Mouse (Mus musculus): ENCODE results near the gene Zmiz2. TPM values are rescaled to one million over a fixed set of nuclear protein-coding genes. Genes with fewer than 3 reads are reported as not detected.
"Not testable (repeated sequence)": the region's sequence is repeated elsewhere in the genome, so short reads cannot be mapped to it uniquely, and the experiment has no call there.

Gene Zmiz2
- polyA plus RNA-seq, 1 experiment from 2014 or later = 10.1 TPM

DNA sequence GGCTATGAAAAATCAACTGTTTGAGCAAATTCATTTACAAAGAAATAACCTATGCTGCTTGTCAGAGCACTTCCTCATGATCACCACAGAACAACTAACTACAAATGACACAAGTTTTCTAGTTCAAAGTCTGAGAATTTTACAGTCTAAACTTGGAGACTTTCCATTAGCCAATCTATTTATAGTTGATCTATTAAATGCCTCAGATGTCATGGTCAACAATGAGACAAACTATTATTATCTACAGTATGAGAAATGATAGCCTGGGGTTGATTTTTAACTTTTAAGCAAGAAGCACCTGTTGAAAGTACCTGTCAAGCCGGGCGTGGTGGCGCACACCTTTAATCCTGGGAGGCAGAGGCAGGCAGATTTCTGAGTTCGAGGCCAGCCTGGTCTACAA lies 53.7 kb downstream of the Zmiz2 start:
- peaks cover 26% of the 10 kb centered on the region for H3K36me3 ChIP-seq
- 90% methylated on average over 4 of the region's 4 CpGs for WGBS
- H3K27me3 ChIP-seq = no peaks in the 10 kb centered on the region
- peak overlapping the region; percentile 83 for H3K4me2 ChIP-seq (replicated peaks)
- H3K4me1 ChIP-seq = peaks cover 10% of the 10 kb centered on the region
- peak overlapping the region; percentile 74; the same call in 1 of the 2 replicates for H3K4me3 ChIP-seq
- no peak overlapping the region for H3K9ac ChIP-seq
- H3K9me3 ChIP-seq = no peaks in the 10 kb centered on the region
- ATAC-seq (ENCODE audit: low FRiP score, low read depth) = no peak
- no peak overlapping the region for H3K27ac ChIP-seq

DNA sequence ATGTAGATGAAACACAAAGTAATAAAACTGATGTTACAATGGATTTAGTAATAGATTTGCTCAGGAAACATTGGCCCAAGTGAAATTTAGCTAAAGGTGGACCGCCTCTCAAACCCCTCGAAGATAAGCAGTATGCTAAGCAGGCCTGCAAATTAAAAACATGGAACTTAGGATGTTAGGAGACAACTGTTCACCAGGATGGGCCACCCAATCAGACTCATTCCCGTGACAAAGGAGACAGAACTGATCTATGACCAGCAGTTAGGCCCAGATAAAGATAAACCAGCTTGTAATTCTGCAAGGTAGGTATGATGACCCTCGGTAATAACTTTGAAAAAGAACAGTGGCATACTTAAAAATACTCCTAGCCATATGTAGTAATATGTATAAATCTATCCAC lies 54.2 kb downstream of the Zmiz2 start:
- Histone ChIP-seq H3K27ac (no peak overlapping the region), H3K4me2 (replicated peaks) (peak overlapping the region; percentile 83), H3K4me3 (peak overlapping the region; percentile 74), H3K9ac (peak overlapping the region; percentile 86), H3K9me3 (no peaks in the 10 kb centered on the region), H3K36me3 (peaks cover 20% of the 10 kb centered on the region), H3K27me3 (no peaks in the 10 kb centered on the region), H3K4me1 (peaks cover 10% of the 10 kb centered on the region)
- ATAC-seq (ENCODE audit: low FRiP score, low read depth) = no peak
- 59% methylated on average over 4 of the region's 4 CpGs for WGBS

DNA sequence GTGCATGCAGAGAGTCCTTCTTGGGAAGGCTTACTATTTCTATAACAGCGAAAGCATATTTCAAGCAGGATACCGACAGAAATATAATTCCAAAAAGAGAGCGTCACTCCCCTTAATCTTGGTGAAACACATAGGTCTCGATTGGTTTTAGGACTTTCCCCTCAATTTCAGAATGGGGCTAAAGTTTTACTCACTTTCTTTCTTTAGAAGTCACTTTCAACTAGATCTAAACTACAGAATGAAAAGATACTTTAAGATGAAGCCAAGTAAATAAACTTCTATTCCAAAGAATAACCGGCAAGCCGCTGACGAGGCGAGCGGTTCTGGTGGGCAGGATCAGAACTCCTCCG lies 54.8 kb downstream of the Zmiz2 start:
- Histone ChIP-seq H3K27me3 (no peaks in the 10 kb centered on the region), H3K36me3 (peaks cover 14% of the 10 kb centered on the region; the same call in 1 of the 2 replicates), H3K9ac (peak overlapping the region; percentile 86), H3K27ac (peak overlapping the region; percentile 96), H3K4me1 (peaks cover 10% of the 10 kb centered on the region), H3K9me3 (no peaks in the 10 kb centered on the region), H3K4me3 (peak overlapping the region; percentile 74), H3K4me2 (replicated peaks) (peak overlapping the region; percentile 83)
- ATAC-seq (ENCODE audit: low FRiP score, low read depth) = no peak
- under 1% methylated on average over 10 of the region's 10 CpGs for WGBS

DNA sequence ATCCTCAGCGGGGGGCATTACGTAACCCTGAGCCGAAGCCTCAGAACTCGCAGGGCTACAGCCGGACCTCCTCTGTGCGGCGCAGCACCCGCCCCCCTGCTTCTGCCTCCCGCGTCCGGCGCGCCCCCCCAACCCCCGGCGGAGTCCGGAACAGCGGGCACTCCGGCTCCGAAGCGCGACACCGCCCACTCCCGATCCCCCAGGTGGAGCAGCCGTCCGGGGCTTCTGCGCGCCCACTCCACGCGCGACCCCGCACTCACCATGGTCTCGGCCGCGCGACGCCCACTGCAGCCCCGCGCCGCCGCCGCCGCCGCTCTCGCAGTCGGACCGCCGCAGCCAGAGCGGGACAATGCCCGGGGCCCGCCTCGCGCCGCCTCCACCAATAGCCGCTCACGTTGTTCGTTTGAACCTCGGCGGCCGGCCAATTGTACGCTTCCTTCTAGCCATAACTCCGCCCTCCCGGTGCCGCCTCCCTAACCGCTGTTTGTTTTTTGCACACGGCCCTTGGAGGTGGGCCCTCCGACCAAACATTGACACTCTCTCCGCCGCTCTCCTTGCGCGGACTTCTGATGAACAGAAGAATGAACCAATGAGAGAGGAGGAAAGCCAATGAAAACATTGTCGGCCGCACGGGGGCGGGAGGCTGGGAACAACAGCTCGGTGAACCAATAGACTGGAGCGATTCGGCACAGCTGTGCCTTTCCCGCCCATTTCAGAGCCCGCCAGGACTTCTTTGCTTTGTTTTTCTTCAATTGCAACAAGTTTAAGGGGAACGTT lies 55.4 kb downstream of the Zmiz2 start, which contains the start of gene H2afv:
Gene H2afv (minus strand): TSS at position 367 of the 777 bp plus-strand sequence.
- H3K9me3 ChIP-seq = no peaks in the 10 kb centered on the region

DNA sequence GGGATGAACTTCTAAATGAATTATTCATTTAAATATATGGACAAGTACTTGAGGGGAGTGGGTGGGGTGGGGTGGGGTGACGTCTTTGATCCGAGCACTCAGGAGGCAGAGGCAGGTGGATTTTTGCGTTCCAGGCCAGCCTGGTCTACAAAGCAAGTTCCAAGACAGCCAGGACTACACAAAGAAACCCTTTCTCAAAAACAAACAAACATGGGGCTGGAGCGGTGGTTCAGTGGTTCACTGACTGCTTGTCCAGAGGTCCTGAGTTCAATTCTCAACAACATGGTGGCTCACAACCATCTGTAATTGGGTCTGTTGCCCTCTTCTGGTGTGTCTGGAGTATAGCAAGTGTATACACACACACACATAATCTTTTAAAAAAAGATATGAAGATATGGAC lies 56.6 kb downstream of the Zmiz2 start:
- Histone ChIP-seq H3K27me3 (no peaks in the 10 kb centered on the region), H3K9me3 (no peaks in the 10 kb centered on the region), H3K9ac (no peak overlapping the region), H3K27ac (no peak overlapping the region), H3K4me1 (peaks cover 10% of the 10 kb centered on the region), H3K36me3 (peaks cover 10% of the 10 kb centered on the region; the same call in 1 of the 2 replicates), H3K4me2 (replicated peaks) (no peak overlapping the region), H3K4me3 (no peak overlapping the region)
- ATAC-seq (ENCODE audit: low FRiP score, low read depth) = no peak
- WGBS = 83% methylated on average over 4 of the region's 4 CpGs

More for the DNA sequence above, 55.4 kb downstream of the Zmiz2 start, which contains the start of gene H2afv:
- H3K9ac ChIP-seq = peak within 1 kb of the TSS; percentile 86
- H3K36me3 ChIP-seq = peaks cover 12% of the 10 kb centered on the region; the same call in 1 of the 2 replicates
- peak; percentile 98 for ATAC-seq (ENCODE audit: low FRiP score, low read depth)
- H3K4me3 ChIP-seq = peak within 1 kb of the TSS; percentile 74
- peak within 1 kb of the TSS; percentile 96 for H3K27ac ChIP-seq
- H3K4me1 ChIP-seq = peaks cover 10% of the 10 kb centered on the region
- H3K4me2 ChIP-seq (replicated peaks) = peak within 1 kb of the TSS; percentile 83
- no peaks in the 10 kb centered on the region for H3K27me3 ChIP-seq
- WGBS = under 1% methylated on average over 79 of the region's 80 CpGs

DNA sequence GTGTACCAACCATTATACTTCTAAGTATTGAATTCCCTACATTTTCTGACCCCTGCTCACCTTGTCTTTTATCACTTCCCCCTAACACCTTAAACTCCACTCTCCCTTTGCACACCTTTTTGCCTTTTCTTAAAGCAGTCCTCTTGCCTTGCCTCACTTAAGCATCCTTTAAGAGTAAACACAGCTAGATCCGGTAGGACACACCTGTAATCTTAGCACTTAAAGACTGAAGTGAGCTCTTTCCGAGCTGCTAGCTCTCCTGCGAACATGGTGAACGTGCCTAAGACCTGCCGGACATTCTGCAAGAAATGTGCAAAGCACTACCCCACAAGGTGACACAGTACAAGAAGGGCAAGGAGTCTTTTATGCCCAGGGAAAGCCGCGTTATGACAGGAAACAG lies 57.1 kb downstream of the Zmiz2 start:
- H3K4me2 ChIP-seq (replicated peaks) = no peak overlapping the region
- H3K4me1 ChIP-seq = peaks cover 10% of the 10 kb centered on the region
- H3K9me3 ChIP-seq = no peaks in the 10 kb centered on the region
- no peak overlapping the region for H3K27ac ChIP-seq
- no peak overlapping the region for H3K9ac ChIP-seq
- H3K36me3 ChIP-seq = peaks cover 6% of the 10 kb centered on the region; the same call in 1 of the 2 replicates
- no peak overlapping the region for H3K4me3 ChIP-seq
- ATAC-seq (ENCODE audit: low FRiP score, low read depth) = no peak
- 86% methylated on average over 7 of the region's 7 CpGs for WGBS
- H3K27me3 ChIP-seq = no peaks in the 10 kb centered on the region

DNA sequence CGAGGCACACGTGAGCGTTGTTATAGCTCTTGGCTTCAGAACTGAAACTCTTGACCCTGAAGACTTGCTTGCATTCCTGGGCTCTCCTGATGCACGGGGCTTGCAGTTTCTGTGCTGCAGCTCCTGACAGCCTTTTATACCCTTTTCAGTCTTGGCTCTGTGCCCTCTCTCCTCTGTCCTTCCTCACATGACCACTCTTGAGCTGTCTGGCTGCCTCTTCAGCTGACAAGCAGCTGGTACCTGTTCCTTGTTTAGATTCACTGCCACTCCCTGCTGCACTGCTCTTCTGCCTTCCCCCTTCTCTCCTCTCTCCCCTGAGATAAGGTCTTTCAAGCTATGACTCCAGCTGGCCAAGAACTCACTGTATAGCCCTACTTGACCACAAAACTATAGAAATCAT lies 58.6 kb downstream of the Zmiz2 start:
- Histone ChIP-seq H3K36me3 (no peaks in the 10 kb centered on the region), H3K4me3 (no peak overlapping the region), H3K9ac (no peak overlapping the region), H3K27ac (no peak overlapping the region), H3K27me3 (no peaks in the 10 kb centered on the region), H3K4me2 (replicated peaks) (no peak overlapping the region), H3K9me3 (no peaks in the 10 kb centered on the region), H3K4me1 (peaks cover 9% of the 10 kb centered on the region)
- ATAC-seq (ENCODE audit: low FRiP score, low read depth) = no peak
- 92% methylated on average over 4 of the region's 4 CpGs for WGBS

DNA sequence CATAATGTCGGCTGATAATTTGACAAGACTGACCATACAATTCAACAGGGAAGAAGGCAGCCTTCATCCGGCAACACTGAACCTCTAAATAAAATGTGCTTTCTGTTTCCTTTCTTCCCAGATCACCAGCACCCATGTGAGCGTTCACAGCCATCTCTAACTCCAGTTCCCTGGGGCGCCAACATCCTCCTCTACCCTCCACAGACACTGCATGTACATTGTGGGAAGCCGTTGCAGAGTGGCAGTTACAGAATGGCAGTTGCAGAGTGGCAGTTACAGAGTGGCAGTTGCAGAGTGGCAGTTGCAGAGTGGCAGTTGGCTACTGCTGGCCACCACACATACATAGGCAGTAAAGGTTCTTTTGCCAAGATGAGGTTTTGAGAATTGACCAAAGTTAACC lies 59.3 kb downstream of the Zmiz2 start:
- not testable (repeated sequence) for H3K27ac ChIP-seq; ATAC-seq (ENCODE audit: low FRiP score, low read depth); H3K4me1 ChIP-seq; H3K9me3 ChIP-seq; H3K27me3 ChIP-seq; H3K9ac ChIP-seq; H3K4me3 ChIP-seq; H3K36me3 ChIP-seq; H3K4me2 ChIP-seq (replicated peaks)
- WGBS = 98% methylated on average over 5 of the region's 5 CpGs

Small RNA genes within 50 kb of the gene (microRNA-seq; reads per million reads assigned to microRNA genes)
- gene Mir7651 = not detected

Other genes with a start within 250 kb of the Zmiz2 start
- gene A730071L15Rik, start 189.0 kb upstream of the Zmiz2 start, polyA plus RNA-seq (2015; fragmentation: Nextera tagmentation; extraction: Ambion mirVana) = 0.31 and 0.75 TPM in 2 replicates
- gene Nudcd3, start 188.7 kb upstream of the Zmiz2 start, polyA plus RNA-seq (2015; fragmentation: Nextera tagmentation; extraction: Ambion mirVana) = 43.3 and 44.0 TPM in 2 replicates
- 0.03 and 0.06 TPM in 2 replicates for gene Npc1l1, start 158.9 kb upstream of the Zmiz2 start, polyA plus RNA-seq (2015; fragmentation: Nextera tagmentation; extraction: Ambion mirVana)
- gene Ddx56, start 121.3 kb upstream of the Zmiz2 start, polyA plus RNA-seq (2015; fragmentation: Nextera tagmentation; extraction: Ambion mirVana) = 98.1 and 101 TPM in 2 replicates
- 109 and 113 TPM in 2 replicates for gene Tmed4, start 114.2 kb upstream of the Zmiz2 start, polyA plus RNA-seq (2015; fragmentation: Nextera tagmentation; extraction: Ambion mirVana)
- gene Ogdh, start 97.4 kb upstream of the Zmiz2 start, polyA plus RNA-seq (2015; fragmentation: Nextera tagmentation; extraction: Ambion mirVana) = 84.1 and 95.0 TPM in 2 replicates
- 4,950 and 5,155 TPM in 2 replicates for gene Ppia, start 26.4 kb downstream of the Zmiz2 start, polyA plus RNA-seq (2015; fragmentation: Nextera tagmentation; extraction: Ambion mirVana)
- 657 and 704 TPM in 2 replicates for gene H2afv, start 55.4 kb downstream of the Zmiz2 start, polyA plus RNA-seq (2015; fragmentation: Nextera tagmentation; extraction: Ambion mirVana)
- 30.5 and 32.1 TPM in 2 replicates for gene Purb, start 86.8 kb downstream of the Zmiz2 start, polyA plus RNA-seq (2015; fragmentation: Nextera tagmentation; extraction: Ambion mirVana)
- 1.5 and 2.1 TPM in 2 replicates for gene Myo1g, start 131.9 kb downstream of the Zmiz2 start, polyA plus RNA-seq (2015; fragmentation: Nextera tagmentation; extraction: Ambion mirVana)
- gene Ccm2, start 157.8 kb downstream of the Zmiz2 start, polyA plus RNA-seq (2015; fragmentation: Nextera tagmentation; extraction: Ambion mirVana) = 99.0 and 102 TPM in 2 replicates
- 1.2 and 2.5 TPM in 2 replicates for gene Nacad, start 217.0 kb downstream of the Zmiz2 start, polyA plus RNA-seq (2015; fragmentation: Nextera tagmentation; extraction: Ambion mirVana)
- gene Tbrg4, start 237.0 kb downstream of the Zmiz2 start, polyA plus RNA-seq (2015; fragmentation: Nextera tagmentation; extraction: Ambion mirVana) = 33.1 and 37.7 TPM in 2 replicates
- gene Wap, start 249.6 kb downstream of the Zmiz2 start, polyA plus RNA-seq (2015; fragmentation: Nextera tagmentation; extraction: Ambion mirVana) = not detected in 2 replicates